7 mouse cellular contexts compared by ENCODE assay signal in genomic region chr8:71465733-71466132, GRCm38 (mm10). TPM values are rescaled to one million over a fixed set of nuclear protein-coding genes. Genes with fewer than 3 reads are reported as not detected.
DNase-seq lines count a peak whose midpoint lies in the region; ATAC-seq and TF ChIP-seq lines count a peak whose summit lies in the region.

No protein-coding gene starts in this region.

- H3K27ac ChIP-seq in left cerebral cortex, adult 2 months = peak overlapping the region; percentile 87
- H3K27ac ChIP-seq in forebrain, embryonic 12.5 days = no peak overlapping the region
- H3K27ac ChIP-seq in intestine, embryonic 16.5 days (ENCODE audit: low read length) = no peak overlapping the region
- no peak overlapping the region for H3K27ac ChIP-seq in neural tube, embryonic 13.5 days (replicated peaks)

- intact Hi-C loops in left cerebral cortex, adult 2 months (cut with DNase I) = loop anchor here (10.0 kb wide), 1 partner anchor 571 kb away; the partner anchor contains the start of genes Rpl18a and Slc5a5

- TF ChIP-seq CTCF in left cerebral cortex, adult 2 months (IDR thresholded peaks at IDR 0.05) = no peak

- H3K4me1 ChIP-seq in forebrain, embryonic 12.5 days = peaks cover 55% of the 10 kb centered on the region
- H3K4me1 ChIP-seq in intestine, embryonic 16.5 days (ENCODE audit: control insufficient read depth, insufficient read depth, low read length) = peaks cover 35% of the 10 kb centered on the region
- peaks cover 52% of the 10 kb centered on the region for H3K4me1 ChIP-seq in neural tube, embryonic 13.5 days (replicated peaks)

- no peak for ATAC-seq in forebrain, embryonic 12.5 days (ENCODE audit: low FRiP score)
- no peak for ATAC-seq in intestine, embryonic 16.5 days
- no peak for ATAC-seq in neural tube, embryonic 13.5 days (ENCODE audit: low read depth)
- no peak for ATAC-seq in monocyte, adult 5-6 weeks (replicated peaks; ENCODE audit: insufficient number of reproducible peaks, low FRiP score, low TSS enrichment, poor library complexity, severe bottlenecking)

- H3K27me3 ChIP-seq in forebrain, embryonic 12.5 days = no peaks in the 10 kb centered on the region
- H3K27me3 ChIP-seq in intestine, embryonic 16.5 days (replicated peaks; ENCODE audit: control insufficient read depth, insufficient read depth, low read length) = no peaks in the 10 kb centered on the region
- H3K27me3 ChIP-seq in neural tube, embryonic 13.5 days = no peaks in the 10 kb centered on the region

- H3K4me2 ChIP-seq in forebrain, embryonic 12.5 days = peak overlapping the region; percentile 89
- peak overlapping the region; percentile 72 for H3K4me2 ChIP-seq in intestine, embryonic 16.5 days (ENCODE audit: low read depth, low read length)
- peak overlapping the region; percentile 91 for H3K4me2 ChIP-seq in neural tube, embryonic 13.5 days

- 86% methylated on average over 8 of the region's 8 CpGs for WGBS in forebrain, embryonic 12.5 days
- 79% methylated on average over 8 of the region's 8 CpGs for WGBS in intestine, embryonic 16.5 days
- WGBS in neural tube, embryonic 13.5 days = 83% methylated on average over 8 of the region's 8 CpGs

- peak overlapping the region; percentile 66 for H3K4me3 ChIP-seq in left cerebral cortex, adult 2 months
- peak overlapping the region; percentile 80 for H3K4me3 ChIP-seq in forebrain, embryonic 12.5 days (replicated peaks)
- peak overlapping the region; percentile 69 for H3K4me3 ChIP-seq in intestine, embryonic 16.5 days (ENCODE audit: low read length)
- peak overlapping the region; percentile 89 for H3K4me3 ChIP-seq in neural tube, embryonic 13.5 days

- H3K9ac ChIP-seq in forebrain, embryonic 12.5 days = peak overlapping the region; percentile 67; the same call in 1 of the 2 replicates
- H3K9ac ChIP-seq in intestine, embryonic 16.5 days (ENCODE audit: low read depth, low read length) = peak overlapping the region; percentile 75; the same call in 1 of the 2 replicates
- H3K9ac ChIP-seq in neural tube, embryonic 13.5 days = peak overlapping the region; percentile 82

- no peak for DNase-seq in left cerebral cortex, adult 2 months (ENCODE audit: extremely low spot score in 1 of 2, low spot score in 2 of 2)
- no peak for DNase-seq in left cerebral cortex, adult 18-20 months (ENCODE audit: low spot score in 2 of 2)
- DNase-seq in B cell, adult 2 months = no peak

- no peaks in the 10 kb centered on the region for H3K9me3 ChIP-seq in forebrain, embryonic 12.5 days
- H3K9me3 ChIP-seq in intestine, embryonic 16.5 days (ENCODE audit: control insufficient read depth, low read length) = no peaks in the 10 kb centered on the region
- no peaks in the 10 kb centered on the region for H3K9me3 ChIP-seq in neural tube, embryonic 13.5 days

- peaks cover 17% of the 10 kb centered on the region for H3K36me3 ChIP-seq in forebrain, embryonic 12.5 days (replicated peaks)
- peaks cover 7% of the 10 kb centered on the region for H3K36me3 ChIP-seq in intestine, embryonic 16.5 days (ENCODE audit: control insufficient read depth, insufficient read depth, low read length)
- peaks cover 19% of the 10 kb centered on the region for H3K36me3 ChIP-seq in neural tube, embryonic 13.5 days

RNA-seq across cellular contexts. Expression of gene Mrpl34, which starts 1.0 kb away (rescaled TPM):
- total RNA-seq in left cerebral cortex, adult 2 months (2021) = 10 to 100 TPM; 49.2 to 57.1 TPM
- total RNA-seq in left cerebral cortex, adult 18-20 months (2021) = 10 to 100 TPM; 58.6 to 61.4 TPM
- polyA plus RNA-seq in forebrain, embryonic 12.5 days (2016; fragmentation: Nextera tagmentation; extraction: Ambion mirVana) = 207 and 219 TPM in 2 replicates
- 224 and 234 TPM in 2 replicates for polyA plus RNA-seq in intestine, embryonic 16.5 days (2015; fragmentation: Nextera tagmentation; extraction: Ambion mirVana)
- 208 and 237 TPM in 2 replicates for polyA plus RNA-seq in neural tube, embryonic 13.5 days (2015; fragmentation: Nextera tagmentation; extraction: Ambion mirVana)
- total RNA-seq in monocyte, adult 5-6 weeks (2017) = 5.7 to 17.9 TPM (median 13.7 TPM) in 3 replicates

RNA-seq across cellular contexts. Expression of gene Abhd8, which starts 2.3 kb away (rescaled TPM):
- total RNA-seq in left cerebral cortex, adult 2 months (2021) = 100 to 1,000 TPM; 302 to 335 TPM
- total RNA-seq in left cerebral cortex, adult 18-20 months (2021) = 100 to 1,000 TPM; 318 to 342 TPM
- polyA plus RNA-seq in forebrain, embryonic 12.5 days (2016; fragmentation: Nextera tagmentation; extraction: Ambion mirVana) = 99.3 and 99.8 TPM in 2 replicates
- 24.0 and 25.1 TPM in 2 replicates for polyA plus RNA-seq in intestine, embryonic 16.5 days (2015; fragmentation: Nextera tagmentation; extraction: Ambion mirVana)
- polyA plus RNA-seq in neural tube, embryonic 13.5 days (2015; fragmentation: Nextera tagmentation; extraction: Ambion mirVana) = 127 and 145 TPM in 2 replicates
- 2.2 to 12.0 TPM (median 8.3 TPM) in 3 replicates for total RNA-seq in monocyte, adult 5-6 weeks (2017)

RNA-seq across cellular contexts. Expression of gene Dda1, which starts 3.3 kb away (rescaled TPM):
- 10 to 100 TPM; 75.0 to 87.0 TPM for total RNA-seq in left cerebral cortex, adult 2 months (2021)
- total RNA-seq in left cerebral cortex, adult 18-20 months (2021) = 10 to 100 TPM; 76.7 to 86.1 TPM
- polyA plus RNA-seq in forebrain, embryonic 12.5 days (2016; fragmentation: Nextera tagmentation; extraction: Ambion mirVana) = 146 and 155 TPM in 2 replicates
- 88.1 and 91.7 TPM in 2 replicates for polyA plus RNA-seq in intestine, embryonic 16.5 days (2015; fragmentation: Nextera tagmentation; extraction: Ambion mirVana)
- 217 and 231 TPM in 2 replicates for polyA plus RNA-seq in neural tube, embryonic 13.5 days (2015; fragmentation: Nextera tagmentation; extraction: Ambion mirVana)
- 33.6 to 53.8 TPM (median 42.4 TPM) in 3 replicates for total RNA-seq in monocyte, adult 5-6 weeks (2017)

RNA-seq across cellular contexts. Expression of gene Ano8, which starts 20.0 kb away (rescaled TPM):
- 10 to 100 TPM; 62.5 to 64.0 TPM for total RNA-seq in left cerebral cortex, adult 2 months (2021)
- 10 to 100 TPM; 56.2 to 58.6 TPM for total RNA-seq in left cerebral cortex, adult 18-20 months (2021)
- 11.1 and 13.4 TPM in 2 replicates for polyA plus RNA-seq in forebrain, embryonic 12.5 days (2016; fragmentation: Nextera tagmentation; extraction: Ambion mirVana)
- polyA plus RNA-seq in intestine, embryonic 16.5 days (2015; fragmentation: Nextera tagmentation; extraction: Ambion mirVana) = 0.20 and 0.43 TPM in 2 replicates
- 6.1 and 7.8 TPM in 2 replicates for polyA plus RNA-seq in neural tube, embryonic 13.5 days (2015; fragmentation: Nextera tagmentation; extraction: Ambion mirVana)
- 4.7 to 11.0 TPM (median 8.5 TPM) in 3 replicates for total RNA-seq in monocyte, adult 5-6 weeks (2017)

RNA-seq across cellular contexts. Expression of gene Gtpbp3, which starts 22.2 kb away (rescaled TPM):
- 10 to 100 TPM; 33.0 to 37.4 TPM for total RNA-seq in left cerebral cortex, adult 2 months (2021)
- total RNA-seq in left cerebral cortex, adult 18-20 months (2021) = 10 to 100 TPM; 29.3 to 36.7 TPM
- 12.6 and 15.1 TPM in 2 replicates for polyA plus RNA-seq in forebrain, embryonic 12.5 days (2016; fragmentation: Nextera tagmentation; extraction: Ambion mirVana)
- 14.0 and 14.9 TPM in 2 replicates for polyA plus RNA-seq in intestine, embryonic 16.5 days (2015; fragmentation: Nextera tagmentation; extraction: Ambion mirVana)
- polyA plus RNA-seq in neural tube, embryonic 13.5 days (2015; fragmentation: Nextera tagmentation; extraction: Ambion mirVana) = 12.0 and 15.5 TPM in 2 replicates
- total RNA-seq in monocyte, adult 5-6 weeks (2017) = 16.0 to 22.2 TPM (median 16.4 TPM) in 3 replicates

Comparison
In these comparisons a context has a peak if more than half of its experiments do, and no peak if none do; other contexts are left out.
1. RNA of gene Abhd8, which starts 2.3 kb away (total RNA-seq): 318 to 342 TPM in left cerebral cortex, adult 18-20 months and 302 to 335 TPM in left cerebral cortex, adult 2 months; 2.2 to 12.0 TPM in monocyte, adult 5-6 weeks; every median in the first group is over 10 times any median in the second.
2. Peak in every context shown above with its lines, with median percentiles within 50 percentile points of each other: H3K4me3 ChIP-seq, H3K4me2 ChIP-seq and H3K9ac ChIP-seq.